Mouse (Mus musculus) MEL (cell line): ENCODE results near the gene Fndc10. TPM values are rescaled to one million over a fixed set of nuclear protein-coding genes. Genes with fewer than 3 reads are reported as not detected.

ENCODE experiments used
- DNase-seq: peaks from one replicate; pipeline ENCODE4 v3.0.0; 2011; ENCODE audit warnings: low read depth, low spot score
- H3K27ac ChIP-seq: 2 replicates; pipeline ENCODE4 v1.5.1; 2012; ENCODE audit warnings: low read depth, mild to moderate bottlenecking, control low read depth, low read length, moderate library complexity; ENCODE audit not compliant: control insufficient read depth
- H3K27me3 ChIP-seq, 2 experiments: fragments of 150-350 bp in 1 of 2; sonication (generic) in 1 of 2; 2 replicates each; pipeline ENCODE4 v1.6.1; 2012; ENCODE audit warnings: low read length in 2 of 2, mild to moderate bottlenecking in 2 of 2, improper control_type of control experiment in 1 of 2, moderate library complexity in 1 of 2; ENCODE audit not compliant: insufficient read depth in 2 of 2, control insufficient read depth in 1 of 2
- H3K36me3 ChIP-seq, 2 experiments: 2 replicates each; pipeline ENCODE4 v1.6.1; 2012 to 2014; ENCODE audit warnings: low read length in 2 of 2, improper control_type of control experiment in 1 of 2, inconsistent platforms in 1 of 2, mild to moderate bottlenecking in 1 of 2; ENCODE audit not compliant: insufficient read depth in 2 of 2, control insufficient read depth in 1 of 2
- H3K4me1 ChIP-seq, 2 experiments: fragments of 150-350 bp in 1 of 2; sonication (generic) in 1 of 2; 2 replicates each; pipeline ENCODE4 v1.6.1; 2012; ENCODE audit warnings: low read length in 2 of 2, improper control_type of control experiment in 1 of 2, mild to moderate bottlenecking in 1 of 2; ENCODE audit not compliant: insufficient read depth in 2 of 2, control insufficient read depth in 1 of 2
- H3K4me3 ChIP-seq, 2 experiments: fragments of 150-350 bp in 1 of 2; sonication (generic) in 1 of 2; 2 replicates each; pipeline ENCODE4 v1.5.1; 2012; ENCODE audit warnings: low read depth in 2 of 2, low read length in 2 of 2, mild to moderate bottlenecking in 2 of 2, moderate library complexity in 2 of 2, control low read depth in 1 of 2, improper control_type of control experiment in 1 of 2; ENCODE audit not compliant: control insufficient read depth in 1 of 2, insufficient read depth in 1 of 2
- H3K79me2 ChIP-seq: 2 replicates; pipeline ENCODE4 v1.6.1; 2012; ENCODE audit warnings: mild to moderate bottlenecking, low read length, moderate library complexity; ENCODE audit not compliant: control insufficient read depth, poor library complexity, insufficient read depth
- H3K9ac ChIP-seq: 2 replicates; pipeline ENCODE4 v1.6.1; 2012; ENCODE audit warnings: low read depth, mild to moderate bottlenecking, control low read depth, low read length, moderate library complexity; ENCODE audit not compliant: control insufficient read depth, poor library complexity, severe bottlenecking
- H3K9me3 ChIP-seq: fragments of 150-350 bp; sonication (generic); replicated peaks from 2 replicates; pipeline ENCODE4 v1.6.1; 2012; ENCODE audit warnings: mild to moderate bottlenecking, low read length, improper control_type of control experiment, moderate library complexity; ENCODE audit not compliant: insufficient read depth
- BHLHE40 ChIP-seq: IDR thresholded peaks from 2 replicates; pipeline ENCODE4 v1.6.1; 2012; ENCODE audit warnings: low read depth, mild to moderate bottlenecking, inconsistent platforms, low read length, improper control_type of control experiment, borderline replicate concordance
- E2F4 ChIP-seq: IDR thresholded peaks from 2 replicates; pipeline ENCODE4 v1.6.1; 2011; ENCODE audit warnings: low read depth, low read length, improper control_type of control experiment, borderline replicate concordance
- EP300 ChIP-seq, 2 experiments: IDR thresholded peaks; 2 replicates each; pipeline ENCODE4 v1.6.1; 2011; ENCODE audit warnings: improper control_type of control experiment in 2 of 2, low read length in 2 of 2, low read depth in 1 of 2, mild to moderate bottlenecking in 1 of 2
- ETS1 ChIP-seq: IDR thresholded peaks from 2 replicates; pipeline ENCODE4 v1.6.1; 2012; ENCODE audit warnings: low read depth, mild to moderate bottlenecking, inconsistent platforms, low read length, improper control_type of control experiment, moderate library complexity
- GABPA ChIP-seq: IDR thresholded peaks from 2 replicates; pipeline ENCODE4 v1.6.1; 2012; ENCODE audit warnings: low read depth, mild to moderate bottlenecking, inconsistent platforms, low read length, improper control_type of control experiment, moderate library complexity
- HCFC1 ChIP-seq: IDR thresholded peaks from 2 replicates; pipeline ENCODE4 v1.6.1; 2012; ENCODE audit warnings: low read depth, mild to moderate bottlenecking, inconsistent platforms, low read length, improper control_type of control experiment, moderate library complexity
- JUND ChIP-seq: IDR thresholded peaks from 2 replicates; pipeline ENCODE4 v1.6.1; 2011; ENCODE audit warnings: low read depth, mild to moderate bottlenecking, improper control_type of control experiment, low read length
- MAX ChIP-seq: IDR thresholded peaks from 2 replicates; pipeline ENCODE4 v1.6.1; 2011; ENCODE audit warnings: low read length, improper control_type of control experiment
- MAZ ChIP-seq: IDR thresholded peaks from 2 replicates; pipeline ENCODE4 v1.6.1; 2012; ENCODE audit warnings: low read depth, mild to moderate bottlenecking, inconsistent platforms, low read length, improper control_type of control experiment
- MXI1 ChIP-seq: IDR thresholded peaks from 2 replicates; pipeline ENCODE4 v1.6.1; 2011; ENCODE audit warnings: mild to moderate bottlenecking, low read depth, low read length, improper control_type of control experiment
- MYC ChIP-seq: IDR thresholded peaks from 2 replicates; pipeline ENCODE4 v1.6.1; 2011; ENCODE audit warnings: low read depth, mild to moderate bottlenecking, low read length, improper control_type of control experiment, moderate library complexity
- POLR2A ChIP-seq, 2 experiments: IDR thresholded peaks; 2 replicates each; pipeline ENCODE4 v1.6.1; 2011 to 2012; ENCODE audit warnings: low read length in 2 of 2, mild to moderate bottlenecking in 2 of 2, control low read depth in 1 of 2, improper control_type of control experiment in 1 of 2, low read depth in 1 of 2, moderate library complexity in 1 of 2; ENCODE audit not compliant: control insufficient read depth in 1 of 2, insufficient read depth in 1 of 2, poor library complexity in 1 of 2
- POLR2AphosphoS5 ChIP-seq: IDR thresholded peaks from 2 replicates; pipeline ENCODE4 v1.6.1; 2012; ENCODE audit warnings: low read depth, borderline replicate concordance, mild to moderate bottlenecking, inconsistent platforms, low read length, moderate library complexity, mixed read lengths
- RCOR1 ChIP-seq: IDR thresholded peaks from 2 replicates; pipeline ENCODE4 v1.6.1; 2012; ENCODE audit warnings: low read depth, mild to moderate bottlenecking, inconsistent platforms, low read length, improper control_type of control experiment
- SMC3 ChIP-seq: IDR thresholded peaks from 2 replicates; pipeline ENCODE4 v1.6.1; 2011; ENCODE audit warnings: low read depth, low read length, improper control_type of control experiment
- TAL1 ChIP-seq: IDR thresholded peaks from 2 replicates; pipeline ENCODE4 v1.6.1; 2012; ENCODE audit warnings: mild to moderate bottlenecking, inconsistent platforms, low read length, moderate library complexity, mixed read lengths
- TCF12 ChIP-seq: IDR thresholded peaks from 2 replicates; pipeline ENCODE4 v1.6.1; 2014; ENCODE audit warnings: low read depth, mild to moderate bottlenecking, inconsistent platforms, low read length, improper control_type of control experiment, moderate library complexity
- USF1 ChIP-seq: IDR thresholded peaks from 2 replicates; pipeline ENCODE4 v1.6.1; 2014; ENCODE audit warnings: low read depth, mild to moderate bottlenecking, inconsistent platforms, low read length, improper control_type of control experiment, moderate library complexity
- USF2 ChIP-seq, 2 experiments: IDR thresholded peaks; 2 replicates each; pipeline ENCODE4 v1.6.1; 2011 to 2012; ENCODE audit warnings: improper control_type of control experiment in 2 of 2, low read length in 2 of 2, borderline replicate concordance in 1 of 2, inconsistent platforms in 1 of 2, low read depth in 1 of 2, mild to moderate bottlenecking in 1 of 2; ENCODE audit not compliant: insufficient read depth in 1 of 2
- ZC3H11A ChIP-seq: IDR thresholded peaks from 2 replicates; pipeline ENCODE4 v1.6.1; 2012; ENCODE audit warnings: low read depth, mild to moderate bottlenecking, inconsistent platforms, low read length, improper control_type of control experiment
- polyA plus RNA-seq, 2 experiments: library from polyadenylated mRNA; stranded (reverse) in 1 of 2; unstranded in 1 of 2; fragments of >175 nt in 1 of 2; fragments of >200 nt in 1 of 2; gene quantifications; 2 replicates each; pipeline versions ENCODE4 v1.2.1 to v1.2.4; 2012; ENCODE audit warnings: low replicate concordance in 2 of 2, low read depth in 1 of 2; ENCODE audit not compliant: insufficient read length in 2 of 2, insufficient read depth in 1 of 2, missing spikeins in 1 of 2
- total RNA-seq: library from RNA; depleted of rRNA; stranded (reverse); fragments of 300-350 nt; gene quantifications from 2 replicates; pipeline ENCODE4 v1.2.3, GENCODE M21; 2012

Gene Fndc10
- total and polyA plus RNA-seq, 3 experiments, result 2.6 to 5.9 TPM; not detected in 1

DNA sequence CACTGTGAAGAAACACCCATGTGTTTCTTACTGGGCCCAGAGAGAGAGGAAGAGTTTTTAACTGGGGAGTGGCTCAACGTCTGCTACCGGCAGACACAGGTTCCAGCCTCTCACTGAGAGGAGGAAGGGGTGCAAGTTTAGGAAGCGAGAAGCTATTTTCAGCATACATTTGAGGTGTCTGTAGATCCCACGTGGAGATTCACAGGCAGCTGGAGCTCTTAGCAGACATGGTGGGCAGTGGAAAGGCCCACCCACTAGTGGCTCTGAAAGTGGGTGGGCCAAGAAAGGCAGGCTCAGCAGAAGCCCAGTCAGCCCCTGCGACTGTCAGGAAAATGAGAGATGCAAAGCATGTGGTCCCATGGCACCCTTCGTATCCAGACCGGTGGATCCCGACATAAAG is 44.1 kb downstream of the Fndc10 start:
- H3K4me1 ChIP-seq, result 0 out of 4 replicates have a peak, but pooled peaks cover 0 to 5% of the 10 kb centered on the region in 2 experiments
- no peak overlapping the region for H3K4me3 ChIP-seq
- H3K79me2 ChIP-seq, result peaks cover 3% of the 10 kb centered on the region; the same call in 1 of the 2 replicates
- peaks cover 0 to 6% of the 10 kb centered on the region in 2 experiments; a peak in 2 of 4 replicates for H3K36me3 ChIP-seq
- TF ChIP-seq GABPA (no peak), HCFC1 (no peak), ETS1 (no peak), EP300 (IDR thresholded peaks at IDR 0.05; ENCODE audit: low read depth in 1 of 2, low read length in 2 of 2) (no peak), JUND (no peak), SMC3 (no peak), MAZ (no peak), MAX (no peak), POLR2A (IDR thresholded peaks at IDR 0.05; ENCODE audit: control insufficient read depth in 1 of 2, insufficient read depth in 1 of 2, low read depth in 1 of 2, low read length in 2 of 2, poor library complexity in 1 of 2) (no peak), USF2 (IDR thresholded peaks at IDR 0.05; ENCODE audit: borderline replicate concordance in 1 of 2, insufficient read depth in 1 of 2, low read depth in 1 of 2, low read length in 2 of 2) (no peak), E2F4 (no peak), POLR2AphosphoS5 (no peak), TCF12 (no peak), ZC3H11A (no peak), TAL1 (no peak), BHLHE40 (no peak), MXI1 (no peak), USF1 (no peak), MYC (no peak), RCOR1 (no peak)
- H3K9me3 ChIP-seq, result no peaks in the 10 kb centered on the region
- no peak overlapping the region for H3K27ac ChIP-seq
- no peak overlapping the region for H3K9ac ChIP-seq
- no peak for DNase-seq
- no peaks in the 10 kb centered on the region for H3K27me3 ChIP-seq

DNA sequence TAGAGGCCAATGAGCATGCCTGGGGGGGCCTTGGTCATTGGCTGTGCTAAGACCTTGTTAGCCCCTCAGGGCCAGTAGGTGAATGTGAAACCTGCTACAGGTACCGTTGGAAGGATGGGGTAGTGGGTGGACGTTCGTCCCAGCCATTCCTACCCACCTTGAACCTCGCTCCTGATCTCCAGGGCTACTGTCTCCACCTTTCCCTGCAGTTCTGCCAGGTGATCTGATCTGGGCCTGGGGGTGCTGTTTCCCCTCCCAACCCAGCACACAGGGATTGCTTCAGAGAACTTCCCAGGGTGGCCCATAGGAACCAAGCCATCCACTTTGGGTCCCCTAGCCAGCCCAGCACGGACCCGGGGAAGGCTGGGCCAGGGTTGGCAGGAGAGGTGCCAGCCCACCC is 45.0 kb downstream of the Fndc10 start:
- no peak for TF ChIP-seq MAX
- H3K27me3 ChIP-seq, result no peaks in the 10 kb centered on the region
- no peak for DNase-seq
- H3K9me3 ChIP-seq, result no peaks in the 10 kb centered on the region
- 0 out of 4 replicates have a peak, but pooled peaks cover 0 to 5% of the 10 kb centered on the region in 2 experiments for H3K4me1 ChIP-seq
- H3K4me3 ChIP-seq, result no peak overlapping the region
- H3K27ac ChIP-seq, result no peak overlapping the region
- H3K79me2 ChIP-seq, result peaks cover 3% of the 10 kb centered on the region; the same call in 1 of the 2 replicates
- H3K9ac ChIP-seq, result no peak overlapping the region
- peaks cover 0 to 10% of the 10 kb centered on the region in 2 experiments; a peak in 2 of 4 replicates for H3K36me3 ChIP-seq
